Comparison of ENCODE assay signal across 32 mouse cellular contexts in genomic region chr13:73389051-73389450, GRCm38 (mm10).
"Had no signal": no experiment of that assay in that cellular context is flagged by ENCODE, and none has a peak within 500 bp of the region (broad histone marks: within the 10 kb centered on the region; RNA-seq: fewer than 3 reads in every experiment).

No protein-coding gene starts in this region.

- H3K9ac ChIP-seq: limb, embryonic 12.5 days; limb, embryonic 13.5 days; limb, embryonic 15.5 days; liver, embryonic 12.5 days; liver, embryonic 13.5 days; liver, embryonic 14.5 days; liver, embryonic 15.5 days; liver, postnatal 0 days; lung, embryonic 14.5 days; lung, embryonic 15.5 days; midbrain, embryonic 12.5 days; midbrain, embryonic 13.5 days; midbrain, embryonic 15.5 days; neural tube, embryonic 12.5 days had no signal

- H3K36me3 ChIP-seq: limb, embryonic 10.5 days; limb, embryonic 12.5 days; limb, embryonic 13.5 days; limb, embryonic 15.5 days; liver, embryonic 12.5 days; liver, embryonic 13.5 days; liver, embryonic 15.5 days; lung, embryonic 15.5 days; midbrain, embryonic 10.5 days; midbrain, embryonic 12.5 days; midbrain, embryonic 13.5 days; midbrain, embryonic 15.5 days; neural tube, embryonic 12.5 days had no signal

- DNase-seq: left cerebral cortex, postnatal 4 days; liver; liver, embryonic 13.5 days; liver, postnatal 0 days; lung, adult 18-20 months; lung, adult 2 months; lung, embryonic 14.5 days; lung, postnatal 10 days; lung, postnatal 14 days; lung, postnatal 36 days; lung, postnatal 4 days; midbrain, embryonic 14.5 days had no signal

- H3K4me2 ChIP-seq: limb, embryonic 12.5 days; limb, embryonic 13.5 days; limb, embryonic 15.5 days; liver, embryonic 11.5 days; liver, embryonic 12.5 days; liver, embryonic 13.5 days; liver, embryonic 15.5 days; lung, embryonic 14.5 days; lung, embryonic 15.5 days; midbrain, embryonic 11.5 days; midbrain, embryonic 12.5 days; midbrain, embryonic 13.5 days; midbrain, embryonic 15.5 days; neural tube, embryonic 12.5 days had no signal

- H3K9me3 ChIP-seq: limb, embryonic 10.5 days; limb, embryonic 15.5 days; liver, embryonic 12.5 days; liver, embryonic 13.5 days; liver, embryonic 15.5 days; lung, embryonic 15.5 days; midbrain, embryonic 10.5 days; midbrain, embryonic 12.5 days; midbrain, embryonic 13.5 days; midbrain, embryonic 15.5 days; neural tube, embryonic 12.5 days had no signal

- H3K4me1 ChIP-seq: limb, embryonic 10.5 days; limb, embryonic 12.5 days; limb, embryonic 13.5 days; limb, embryonic 15.5 days; liver, embryonic 12.5 days; liver, embryonic 13.5 days; liver, embryonic 15.5 days; lung, embryonic 15.5 days; midbrain, embryonic 12.5 days; midbrain, embryonic 15.5 days; neural tube, embryonic 12.5 days had no signal

- H3K4me3 ChIP-seq: limb, embryonic 10.5 days; limb, embryonic 12.5 days; limb, embryonic 13.5 days; limb, embryonic 15.5 days; liver, embryonic 12.5 days; liver, embryonic 13.5 days; liver, embryonic 15.5 days; lung, embryonic 15.5 days; megakaryocyte, embryonic 14.5 days; midbrain, embryonic 10.5 days; midbrain, embryonic 12.5 days; midbrain, embryonic 13.5 days; midbrain, embryonic 15.5 days; myocyte; neural tube, embryonic 12.5 days had no signal

- H3K27me3 ChIP-seq: limb, embryonic 12.5 days; limb, embryonic 13.5 days; limb, embryonic 15.5 days; liver, embryonic 12.5 days; liver, embryonic 15.5 days; lung, embryonic 15.5 days; midbrain, embryonic 12.5 days; midbrain, embryonic 13.5 days; midbrain, embryonic 15.5 days; neural tube, embryonic 12.5 days had no signal

- H3K27ac ChIP-seq: limb, embryonic 10.5 days; limb, embryonic 12.5 days; limb, embryonic 13.5 days; limb, embryonic 15.5 days; liver, embryonic 12.5 days; liver, embryonic 13.5 days; liver, embryonic 14.5 days; liver, embryonic 15.5 days; lung, embryonic 15.5 days; macrophage; midbrain, embryonic 10.5 days; midbrain, embryonic 12.5 days; midbrain, embryonic 13.5 days; midbrain, embryonic 15.5 days; neural tube, embryonic 12.5 days had no signal

- ATAC-seq: liver, embryonic 12.5 days; liver, postnatal 0 days; lung, postnatal 0 days; midbrain, embryonic 13.5 days; midbrain, embryonic 15.5 days; midbrain, embryonic 16.5 days had no signal
